Mouse (Mus musculus): ENCODE data around the gene Ptpn23.

DNA sequence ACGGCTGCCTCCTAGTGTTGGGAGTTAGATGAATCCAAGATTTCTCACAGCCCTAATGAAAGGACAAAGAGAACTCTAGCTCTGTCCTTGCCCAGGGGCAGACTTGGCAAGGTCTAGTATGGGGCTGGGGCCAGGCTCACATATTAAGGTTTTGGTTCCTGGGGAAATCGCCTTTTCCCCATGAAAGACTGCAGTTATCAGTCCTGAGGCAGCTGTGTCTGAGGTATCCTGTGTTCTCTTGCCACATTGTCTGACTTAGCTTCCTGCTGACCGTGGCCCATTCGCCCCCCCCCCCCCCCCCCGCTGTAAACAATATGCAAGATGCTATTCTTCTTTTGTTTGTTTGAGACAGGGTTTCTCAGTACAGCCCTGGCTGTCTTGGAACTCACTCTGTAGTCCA is 32.0 kb upstream of the Ptpn23 start:
- TF ChIP-seq CTCF (IDR thresholded peaks at IDR 0.05 in 2 of 3, conservative IDR thresholded peaks at IDR 0.05 in 1 of 3; ENCODE audit: control insufficient read depth in 1 of 3, insufficient read depth in 1 of 3, low read depth in 2 of 3, low read length in 3 of 3, poor library complexity in 1 of 3, severe bottlenecking in 1 of 3) (no peak), GATA1 (IDR thresholded peaks at IDR 0.05; ENCODE audit: low read depth, low read length) (no peak), EP300 (IDR thresholded peaks at IDR 0.05; ENCODE audit: low read depth in 1 of 2, low read length in 2 of 2) (no peak), CHD1 (IDR thresholded peaks at IDR 0.05; ENCODE audit: low read depth, low read length) (no peak), USF1 (IDR thresholded peaks at IDR 0.05; ENCODE audit: low read depth, low read length) (no peak), POLR2AphosphoS2 (IDR thresholded peaks at IDR 0.05; ENCODE audit: low read length) (no peak), MAFK (IDR thresholded peaks at IDR 0.05; ENCODE audit: borderline replicate concordance, low read depth, low read length) (no peak), BHLHE40 (IDR thresholded peaks at IDR 0.05; ENCODE audit: borderline replicate concordance, low read depth, low read length) (no peak), POLR2AphosphoS5 (IDR thresholded peaks at IDR 0.05; ENCODE audit: borderline replicate concordance, low read depth, low read length) (no peak), MAX (IDR thresholded peaks at IDR 0.05; ENCODE audit: low read length) (no peak)

Data from MEL (cell line).